Mouse (Mus musculus): ENCODE results near the gene Ttc37.

GRCm38 (mm10) chr13:76132415-76132814, 33.9 kb downstream of the Ttc37 start:
- no peak for TF ChIP-seq EP300 (IDR thresholded peaks at IDR 0.05; ENCODE audit: low read depth in 1 of 2, low read length in 2 of 2)
- TF ChIP-seq ZC3H11A (IDR thresholded peaks at IDR 0.05; ENCODE audit: low read depth, low read length): no peak
- TF ChIP-seq ZMIZ1 (IDR thresholded peaks at IDR 0.05; ENCODE audit: low read depth, low read length): no peak
- no peak for TF ChIP-seq CTCF (IDR thresholded peaks at IDR 0.05 in 2 of 3, conservative IDR thresholded peaks at IDR 0.05 in 1 of 3; ENCODE audit: control insufficient read depth in 1 of 3, insufficient read depth in 1 of 3, low read depth in 2 of 3, low read length in 3 of 3, poor library complexity in 1 of 3, severe bottlenecking in 1 of 3)
- no peak for TF ChIP-seq KAT2A (conservative IDR thresholded peaks at IDR 0.05; ENCODE audit: low read depth, low read length)
- TF ChIP-seq RCOR1 (IDR thresholded peaks at IDR 0.05; ENCODE audit: low read depth, low read length): no peak
- no peak for TF ChIP-seq POLR2A (IDR thresholded peaks at IDR 0.05; ENCODE audit: control insufficient read depth in 1 of 2, insufficient read depth in 1 of 2, low read depth in 1 of 2, low read length in 2 of 2, poor library complexity in 1 of 2)
- TF ChIP-seq MEF2A (IDR thresholded peaks at IDR 0.05; ENCODE audit: extremely low read depth, insufficient replicate concordance, low read depth, low read length, poor library complexity, severe bottlenecking): no peak
- no peak for TF ChIP-seq BHLHE40 (IDR thresholded peaks at IDR 0.05; ENCODE audit: borderline replicate concordance, low read depth, low read length)
- TF ChIP-seq GABPA (IDR thresholded peaks at IDR 0.05; ENCODE audit: low read depth, low read length): no peak

All from MEL (cell line).